Mouse (Mus musculus): ENCODE results near the gene Micall1.

The Micall1 gene

DNA sequence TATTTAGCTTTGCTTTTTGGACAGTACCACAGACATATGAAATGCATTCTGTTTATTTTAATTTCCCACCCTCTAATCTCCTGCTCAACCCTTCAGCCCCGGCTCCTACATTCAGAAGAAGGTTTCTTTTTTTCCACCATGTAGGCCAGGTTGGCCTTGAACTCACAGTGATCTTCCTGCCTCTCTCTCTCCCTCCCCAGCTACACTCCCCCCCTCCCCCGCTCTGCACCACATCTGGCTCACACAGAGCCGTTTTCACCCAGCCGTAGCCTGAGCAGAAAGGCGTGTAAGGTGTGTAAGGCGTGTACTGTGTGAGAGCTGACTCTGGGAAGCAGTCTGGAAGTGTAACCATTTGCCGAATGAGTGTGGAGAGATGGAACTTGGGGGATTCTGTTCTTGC, 20.6 kb downstream of the Micall1 start:
- in situ Hi-C loops (cut with MboI, MseI) = no loop called here

DNA sequence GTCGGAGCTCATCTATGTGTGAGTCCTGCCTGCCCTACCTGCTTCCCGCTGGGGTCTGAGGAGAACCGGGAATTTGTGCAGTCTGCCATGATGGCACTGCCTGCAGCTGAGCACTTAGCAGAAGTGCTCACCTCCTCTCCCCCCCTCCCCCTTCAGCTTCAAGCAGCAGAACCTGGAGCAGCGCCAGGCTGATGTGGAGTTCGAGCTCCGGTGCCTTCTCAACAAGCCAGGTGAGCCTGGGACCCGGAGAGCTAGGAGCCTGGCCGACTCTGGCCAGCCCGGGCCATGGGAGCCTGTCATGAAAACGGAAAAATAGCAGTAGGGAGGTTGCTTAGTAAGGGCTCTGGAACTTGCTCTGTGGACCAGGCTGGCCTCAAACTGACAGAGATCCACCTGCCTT, 22.1 kb downstream of the Micall1 start:
- in situ Hi-C loops (cut with MboI, MseI) = no loop called here

DNA sequence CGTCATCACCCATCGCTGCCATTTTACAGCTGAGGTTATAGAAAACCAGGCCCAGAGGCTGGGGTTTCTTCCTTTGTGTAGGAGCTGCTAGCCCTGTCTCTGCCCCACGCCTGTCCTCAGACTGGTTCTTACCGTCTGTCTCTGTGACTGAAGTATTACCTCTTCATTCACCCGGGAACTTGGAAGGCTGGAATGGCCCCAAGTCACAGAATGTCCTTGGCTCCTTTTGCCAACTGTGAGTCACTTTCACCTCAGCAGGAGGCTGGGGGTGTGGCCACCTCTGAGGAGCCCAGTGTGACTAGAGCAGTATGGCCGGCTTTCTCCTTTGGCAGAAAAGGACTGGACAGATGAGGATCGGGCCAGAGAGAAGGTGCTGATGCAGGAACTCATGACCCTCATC, 22.7 kb downstream of the Micall1 start:
- in situ Hi-C loops (cut with MboI, MseI) = no loop called here

DNA sequence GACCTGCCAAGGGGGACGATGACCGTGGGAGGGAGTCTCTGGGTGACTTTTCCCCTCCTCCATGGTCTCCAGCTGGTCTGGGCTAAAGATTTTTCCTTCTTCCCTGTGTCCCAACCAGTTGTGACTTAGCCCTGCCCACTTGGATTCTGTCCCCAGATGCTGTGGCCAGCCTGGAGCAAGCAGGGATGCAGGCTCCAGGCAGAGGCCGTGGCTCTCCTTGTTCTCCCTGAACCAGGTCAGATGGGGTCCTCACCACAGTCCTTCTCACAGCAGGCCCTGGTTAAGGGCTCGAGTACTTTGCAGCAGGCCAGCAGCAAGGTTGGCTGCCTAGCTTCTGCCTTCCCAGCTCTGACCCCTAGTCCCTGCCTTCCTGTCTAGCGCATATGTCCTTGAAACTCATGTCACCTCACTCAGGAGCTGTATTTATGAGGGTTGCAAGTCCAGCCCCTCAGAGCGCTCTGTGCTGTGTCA, 24.5 kb downstream of the Micall1 start:
- in situ Hi-C loops (cut with MboI, MseI) = no loop called here

DNA sequence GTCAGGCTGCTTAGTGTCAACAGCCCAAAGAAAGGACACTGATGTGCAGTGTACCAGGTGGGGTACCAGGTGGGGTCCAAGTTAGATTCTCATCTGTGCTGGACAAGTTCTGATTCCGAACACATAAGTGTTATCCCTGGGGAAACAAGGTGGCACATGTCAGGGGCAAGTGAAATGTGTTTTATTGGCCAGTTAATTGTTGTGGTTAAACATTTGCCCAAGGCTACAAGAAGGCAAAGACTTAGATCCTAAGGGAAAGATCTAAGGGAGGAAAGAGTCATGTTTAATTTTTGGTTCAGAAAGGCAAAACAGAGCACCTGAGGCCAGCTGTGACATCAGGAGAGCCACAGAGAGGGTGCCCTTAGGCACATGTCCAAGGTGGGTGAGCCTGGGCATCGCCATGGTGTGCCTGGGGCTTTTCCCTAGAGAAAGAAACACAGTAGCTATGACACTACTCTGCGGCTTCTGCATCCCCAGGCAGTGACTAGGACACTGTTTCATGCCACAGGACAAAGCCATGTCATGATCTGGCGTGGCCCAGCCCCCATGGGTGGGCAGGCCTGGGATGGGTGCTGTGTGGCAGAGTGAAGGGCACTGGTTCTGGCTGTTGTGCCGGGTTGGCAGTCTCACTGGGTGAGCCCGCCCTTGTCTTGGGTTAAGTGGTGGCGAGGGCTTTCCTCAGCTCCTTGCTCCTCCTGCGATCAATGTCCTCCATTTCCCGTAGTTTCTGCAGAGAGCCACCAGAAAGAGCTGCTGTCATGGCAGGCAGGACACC, 26.0 kb downstream of the Micall1 start:
- in situ Hi-C loops (cut with MboI, MseI) = no loop called here

DNA sequence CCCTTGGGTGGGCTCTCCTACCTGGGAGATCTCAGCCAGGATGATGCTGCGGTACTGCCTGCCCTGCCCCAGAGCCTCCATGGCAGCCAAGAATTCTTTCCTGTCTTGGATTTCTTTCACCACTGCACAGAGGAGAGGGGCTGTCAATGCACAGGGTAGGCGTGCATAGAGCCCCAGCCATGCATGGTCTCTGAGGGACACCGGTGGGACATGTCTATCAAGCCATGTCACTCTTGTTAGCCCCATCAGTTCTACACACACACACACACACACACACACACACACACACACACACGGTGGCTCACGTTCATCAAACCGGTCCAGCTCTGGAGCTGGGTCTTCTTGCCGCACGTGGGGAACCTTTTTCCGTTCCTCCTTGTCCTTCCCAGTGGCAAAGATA, 26.6 kb downstream of the Micall1 start:
- in situ Hi-C loops (cut with MboI, MseI) = no loop called here

DNA sequence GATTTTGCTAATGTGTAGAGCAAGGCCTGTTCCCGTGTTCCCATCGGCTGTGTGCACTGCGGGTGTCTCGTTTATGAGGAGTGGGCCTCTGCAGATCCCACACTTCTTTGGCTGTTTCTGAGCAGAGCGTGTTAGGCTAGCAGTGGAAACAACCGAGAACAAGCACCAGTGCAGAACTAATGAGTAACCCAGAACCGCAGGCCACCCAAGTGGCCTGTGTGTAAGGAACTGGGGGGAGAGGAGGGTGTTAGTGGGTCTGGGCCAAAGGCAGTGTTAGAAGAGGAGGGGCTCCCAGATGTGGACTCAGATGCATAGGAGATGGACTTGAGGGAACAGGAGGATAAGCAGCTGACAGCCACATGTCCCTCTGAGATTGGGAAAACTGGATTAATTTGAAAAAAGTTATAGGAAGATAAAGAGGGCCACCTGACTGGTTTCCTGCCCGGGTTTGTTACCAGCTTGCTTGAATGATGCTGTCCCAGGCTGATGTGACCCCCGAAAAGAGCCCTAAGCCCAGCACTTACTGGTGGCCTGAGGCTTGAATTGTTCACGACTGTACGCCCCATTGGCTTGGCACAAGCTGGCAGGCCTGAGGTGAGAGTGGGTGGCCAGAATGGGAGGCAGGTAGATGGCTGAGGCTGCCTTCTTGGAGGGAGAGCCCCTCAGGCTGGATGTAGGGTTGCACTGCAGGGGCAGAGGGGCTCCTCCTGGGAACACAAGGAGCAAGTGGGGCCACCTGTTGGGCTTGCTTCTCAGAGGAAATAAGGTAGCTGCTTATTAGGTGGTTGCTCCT, 27.3 kb downstream of the Micall1 start:
- in situ Hi-C loops (cut with MboI, MseI) = no loop called here

DNA sequence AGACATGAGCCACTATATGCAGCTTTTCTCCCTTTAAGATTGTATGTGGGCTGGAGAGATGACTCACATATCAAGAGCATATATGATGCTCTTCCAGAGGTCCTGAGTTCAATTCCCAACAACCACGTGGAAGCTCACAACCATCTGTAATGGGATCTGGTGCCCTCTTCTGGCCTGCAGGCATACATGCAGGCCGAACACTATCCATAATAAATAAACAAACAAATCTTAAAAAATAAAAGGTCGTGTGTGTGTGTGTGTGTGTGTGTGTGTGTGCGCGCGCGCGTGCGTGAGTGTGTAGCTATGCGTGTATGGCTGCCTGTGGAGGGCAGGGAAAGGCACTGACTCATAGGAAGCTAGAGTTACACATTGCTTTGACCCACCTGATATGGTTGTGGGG, 30.9 kb downstream of the Micall1 start:
- in situ Hi-C loops (cut with MboI, MseI) = no loop called here

DNA sequence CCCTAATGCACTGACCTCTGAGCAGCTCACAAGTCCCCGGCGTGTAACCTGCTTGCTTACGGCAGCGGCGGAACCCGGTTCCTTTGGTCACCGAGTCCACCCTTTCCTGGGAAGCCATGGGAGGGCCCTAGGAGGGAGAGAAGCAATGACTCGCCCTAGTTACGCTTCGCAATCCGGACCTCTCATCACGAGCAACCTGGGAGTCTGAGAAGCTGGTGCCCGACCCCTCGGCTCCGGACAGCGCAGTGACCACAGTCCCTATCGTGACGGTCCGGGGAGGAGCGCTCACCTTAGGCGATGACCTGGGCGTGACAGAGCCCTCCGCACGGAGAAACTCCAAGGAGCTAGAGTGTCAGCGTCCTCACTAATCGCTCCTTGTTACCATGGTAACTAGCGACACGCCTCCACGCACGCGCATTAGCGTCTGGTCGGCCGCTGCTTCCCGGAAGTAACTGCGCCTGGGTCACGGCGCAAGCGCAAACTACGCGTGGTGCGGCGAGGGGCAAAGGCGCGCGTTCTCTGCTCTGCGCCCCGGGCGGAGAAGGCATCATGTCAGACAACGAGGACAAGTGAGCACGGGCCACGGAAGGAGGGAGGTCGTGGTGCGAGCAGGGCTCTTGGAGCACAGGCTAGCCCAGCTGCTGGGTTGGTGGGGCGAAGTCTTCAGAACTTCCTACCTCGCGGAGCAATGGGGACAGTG, 32.3 kb downstream of the Micall1 start, which contains the start of the genes Polr2f and 1700088E04Rik:
TSS of gene Polr2f (plus strand) at position 144 of the 700 bp plus-strand sequence.
TSS of gene 1700088E04Rik (minus strand) at position 388 of the 700 bp plus-strand sequence.
- in situ Hi-C loops (cut with MboI, MseI) = no loop called here

DNA sequence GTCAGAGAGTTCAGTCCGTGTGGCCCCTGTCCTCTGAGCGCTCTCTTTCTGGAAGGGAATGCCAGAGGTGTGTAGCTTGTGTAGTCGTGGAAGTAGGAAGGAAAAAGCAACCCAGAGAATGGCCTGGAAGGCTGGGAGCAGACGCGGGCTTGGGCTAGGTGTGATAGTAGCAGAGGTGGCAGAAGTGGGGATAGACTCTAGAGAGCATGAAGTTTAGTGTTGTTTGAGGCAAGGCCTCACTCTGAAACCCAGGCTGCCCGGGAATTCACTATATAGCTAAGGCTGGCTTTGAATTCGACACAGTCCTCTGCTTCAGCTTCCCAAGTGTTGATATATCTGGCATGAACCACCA, 32.8 kb downstream of the Micall1 start:
- in situ Hi-C loops (cut with MboI, MseI) = no loop called here

DNA sequence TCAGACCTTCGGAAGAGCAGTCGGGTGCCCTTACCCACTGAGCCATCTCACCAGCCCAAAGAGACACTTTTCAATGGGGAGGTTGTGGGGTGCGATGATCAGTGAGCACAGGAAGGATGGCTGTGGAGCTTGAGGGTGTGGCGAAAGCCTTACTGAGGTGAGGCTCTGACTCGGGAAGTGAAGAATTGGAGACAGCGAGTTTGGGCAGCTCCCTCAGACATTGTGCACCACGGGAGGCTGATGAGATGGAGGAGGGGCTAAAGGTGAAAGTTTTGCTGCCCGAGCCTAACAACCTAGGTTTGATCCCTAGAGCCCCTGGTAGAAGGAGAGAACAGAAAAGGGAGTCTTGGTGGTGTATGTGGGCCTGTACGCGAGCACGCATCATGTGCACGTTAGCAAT, 34.6 kb downstream of the Micall1 start:
- in situ Hi-C loops (cut with MboI, MseI) = no loop called here

DNA sequence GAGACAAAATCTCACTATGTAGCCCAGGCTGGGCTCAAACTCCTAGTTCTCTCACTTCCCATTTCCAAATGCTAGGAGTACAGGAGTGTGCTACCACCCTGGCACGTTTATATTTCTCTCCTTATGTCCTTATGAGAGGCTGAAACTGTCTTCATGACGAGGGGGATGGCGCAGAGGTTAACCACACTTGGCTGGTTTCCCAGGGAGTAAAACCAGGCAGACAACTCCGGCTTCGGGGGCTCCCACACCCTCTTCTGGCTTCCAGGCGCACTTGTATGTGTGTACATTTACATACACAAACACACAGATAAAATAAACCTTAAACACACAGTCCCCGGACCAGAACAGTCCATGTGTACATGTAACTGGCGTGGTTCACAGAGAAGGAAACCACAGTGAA, 35.3 kb downstream of the Micall1 start:
- in situ Hi-C loops (cut with MboI, MseI) = no loop called here

DNA sequence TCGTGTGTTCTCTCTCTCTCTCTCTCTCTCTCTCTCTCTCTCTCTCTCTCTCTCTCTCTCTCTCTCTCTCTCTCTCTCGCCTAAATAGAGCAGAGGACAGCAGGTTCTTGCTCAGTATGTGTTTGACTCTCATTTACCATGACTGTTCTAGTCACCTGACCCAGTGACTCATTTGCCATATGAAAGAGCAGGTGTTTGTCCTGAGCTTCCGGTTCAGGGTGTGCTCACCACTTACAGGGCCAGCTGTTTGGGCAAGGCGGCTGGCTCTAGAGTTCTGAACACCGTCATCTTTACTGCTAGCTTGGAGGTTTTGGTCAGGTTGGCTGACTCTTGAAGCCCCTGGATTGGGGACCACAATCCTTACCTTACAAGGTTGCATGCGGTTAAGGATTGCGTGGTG, 36.8 kb downstream of the Micall1 start:
- in situ Hi-C loops (cut with MboI, MseI) = no loop called here

DNA sequence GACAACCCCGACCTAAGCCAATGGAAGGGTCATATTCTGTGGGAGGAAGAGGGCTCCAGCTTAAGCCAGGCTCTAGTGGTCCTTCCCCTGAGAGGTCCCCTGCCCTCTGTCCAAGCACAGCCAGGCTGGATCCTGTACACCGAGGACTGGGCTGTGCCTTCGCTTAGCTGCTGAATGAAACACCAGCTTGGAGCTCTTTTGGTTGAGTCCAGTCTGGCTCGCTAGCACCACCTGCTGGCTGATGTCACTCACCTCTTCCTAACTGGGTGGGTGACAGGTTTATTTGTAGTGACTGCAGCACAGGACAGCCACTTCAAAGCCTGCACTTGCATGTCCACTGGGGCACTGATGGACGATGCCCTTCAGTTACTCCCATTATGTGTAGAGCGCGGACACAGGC, 39.8 kb downstream of the Micall1 start:
- in situ Hi-C loops (cut with MboI, MseI) = no loop called here

DNA sequence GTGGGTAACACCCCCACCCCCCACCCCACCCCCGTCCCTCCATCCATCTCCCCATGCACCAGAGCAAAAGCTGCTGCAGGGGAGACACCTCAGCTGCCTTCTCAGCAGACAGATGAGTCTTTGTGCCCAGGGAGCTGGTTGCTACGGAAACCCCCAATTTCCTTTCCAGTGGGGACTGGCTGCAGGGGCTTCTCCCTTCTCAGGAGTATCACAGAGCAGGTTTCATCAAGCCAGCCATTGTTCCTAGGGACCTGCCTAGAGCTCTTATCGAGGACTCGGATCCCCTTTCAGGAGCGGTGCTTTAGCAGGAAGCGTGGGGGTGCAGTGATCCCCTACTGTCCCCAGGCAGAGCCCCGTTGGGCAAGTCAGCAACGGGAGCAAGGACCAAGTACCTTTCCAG, 43.2 kb downstream of the Micall1 start:
- in situ Hi-C loops (cut with MboI, MseI) = no loop called here

DNA sequence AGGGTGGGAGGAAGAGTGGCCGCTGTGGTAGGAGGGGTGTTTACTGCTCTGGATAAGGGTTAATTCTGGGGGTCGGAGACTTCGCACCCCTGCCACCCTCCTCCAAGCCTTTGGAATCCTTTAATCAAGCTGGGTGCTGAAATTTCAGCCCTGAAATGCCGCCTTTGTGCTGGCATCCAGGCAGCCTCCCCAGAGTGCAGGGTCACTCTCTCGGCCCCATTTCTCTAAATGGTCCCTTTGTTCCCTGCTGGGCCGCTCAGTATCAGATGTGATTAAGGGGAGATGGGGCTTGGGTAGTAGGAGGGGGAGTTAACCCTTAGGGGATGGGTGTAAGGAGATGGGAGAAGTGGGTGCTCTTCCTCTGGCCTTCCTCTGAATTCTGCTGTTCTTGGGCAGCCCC, 44.0 kb downstream of the Micall1 start:
- in situ Hi-C loops (cut with MboI, MseI) = no loop called here

DNA sequence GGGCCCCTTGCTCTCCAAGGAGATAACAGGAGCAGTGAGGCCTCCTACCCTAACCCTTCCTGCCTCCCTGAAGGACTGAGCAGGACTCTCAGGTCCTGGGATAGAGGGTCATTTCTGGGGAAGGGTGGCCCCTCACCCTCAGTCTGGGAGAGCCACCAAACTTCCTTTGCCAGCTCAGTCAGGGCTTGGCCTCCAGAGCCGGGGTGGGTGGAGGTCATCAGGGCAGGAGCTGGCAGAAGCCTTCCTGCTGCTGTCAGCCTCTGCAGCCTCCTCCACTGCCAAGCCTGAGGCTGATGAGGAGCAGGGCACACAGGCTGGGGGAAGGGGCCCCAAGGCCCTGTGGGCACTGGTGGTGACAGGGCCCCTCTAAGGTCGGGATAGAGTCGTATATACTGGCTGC, 46.9 kb downstream of the Micall1 start:
- in situ Hi-C loops (cut with MboI, MseI) = no loop called here

DNA sequence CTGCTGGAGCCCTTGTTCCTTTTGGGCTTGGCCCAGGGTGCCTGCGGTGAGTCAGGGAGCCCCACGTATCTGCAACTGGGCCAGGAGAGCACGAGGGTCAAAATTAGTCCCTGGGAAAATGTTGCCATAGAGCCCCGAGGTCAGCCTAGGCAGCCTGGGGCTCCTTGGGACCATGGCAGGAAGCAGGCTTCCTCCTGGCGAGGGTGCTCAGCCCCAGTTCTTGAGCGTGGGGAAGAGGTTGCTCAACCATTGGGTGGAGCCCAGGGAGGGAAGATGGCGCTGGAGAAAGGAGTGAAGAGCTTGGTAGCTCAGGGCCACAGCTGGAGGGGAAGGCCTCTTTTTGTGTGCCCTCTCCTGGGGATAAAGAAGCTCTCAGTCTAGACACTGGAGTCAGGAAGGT, 53.6 kb downstream of the Micall1 start:
- in situ Hi-C loops (cut with MboI, MseI) = no loop called here

DNA sequence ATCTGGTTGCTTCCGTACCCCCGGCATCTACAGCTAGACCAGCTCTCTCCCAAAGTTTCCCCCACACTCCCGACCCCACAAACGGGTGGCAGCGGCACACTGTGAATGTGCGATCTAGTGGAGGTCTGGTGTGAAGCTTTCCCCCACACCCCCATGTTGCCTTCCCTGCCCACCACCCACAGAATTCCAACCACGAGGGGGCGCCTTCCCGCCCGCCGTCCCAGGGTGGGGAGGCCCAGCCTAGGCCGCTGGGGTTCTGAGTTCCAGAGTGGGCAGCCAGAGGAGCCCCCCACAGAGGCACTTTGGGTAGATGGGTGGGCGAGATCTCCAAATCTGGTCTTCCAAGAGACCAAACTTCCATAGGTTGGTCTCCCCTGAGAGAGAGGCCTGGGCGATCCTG, 54.1 kb downstream of the Micall1 start:
- in situ Hi-C loops (cut with MboI, MseI) = no loop called here

DNA sequence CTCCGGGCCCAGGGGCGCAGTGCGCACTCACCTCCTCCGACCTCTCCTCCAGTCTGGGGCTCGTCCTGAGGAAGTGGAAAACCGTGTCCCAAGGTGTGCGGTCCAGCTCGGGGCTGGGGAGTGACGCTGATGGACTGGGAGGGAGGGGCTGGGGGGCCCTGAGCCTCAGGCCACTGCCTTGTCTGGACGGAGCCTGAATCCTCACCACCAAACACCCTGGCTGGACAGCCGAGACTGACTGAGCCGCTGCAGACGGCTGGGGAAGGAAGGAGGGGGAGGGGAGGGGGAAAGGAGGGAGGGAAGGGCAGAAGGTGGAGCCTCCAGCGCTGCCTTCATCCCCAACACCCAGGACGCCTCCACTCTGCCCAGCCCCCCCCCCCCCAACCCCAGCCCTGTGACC, 55.6 kb downstream of the Micall1 start:
- in situ Hi-C loops (cut with MboI, MseI) = no loop called here

DNA sequence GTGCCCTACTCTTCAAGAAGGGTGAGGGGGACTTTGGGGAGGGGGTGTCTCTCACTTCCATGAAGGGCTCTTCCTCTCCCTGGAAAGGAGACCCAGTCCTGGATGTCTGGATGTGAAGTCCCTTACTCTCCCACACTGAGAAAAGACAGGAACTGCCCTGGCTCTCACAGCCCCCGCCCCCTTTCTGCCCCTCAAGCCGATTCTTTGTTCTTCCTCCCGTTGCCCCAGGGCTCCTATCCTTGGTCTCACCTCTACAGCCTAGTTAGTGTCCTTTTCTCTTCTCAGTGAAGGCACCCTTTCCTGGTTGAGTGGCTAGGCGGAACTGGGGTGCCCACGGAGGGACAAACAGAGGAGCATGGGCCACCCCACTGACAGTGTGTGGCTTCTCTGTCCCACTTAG, 56.4 kb downstream of the Micall1 start, which contains the start of gene Sox10:
TSS of gene Sox10 (minus strand) at position 101 of the 400 bp plus-strand sequence.
- in situ Hi-C loops (cut with MboI, MseI) = no loop called here

DNA sequence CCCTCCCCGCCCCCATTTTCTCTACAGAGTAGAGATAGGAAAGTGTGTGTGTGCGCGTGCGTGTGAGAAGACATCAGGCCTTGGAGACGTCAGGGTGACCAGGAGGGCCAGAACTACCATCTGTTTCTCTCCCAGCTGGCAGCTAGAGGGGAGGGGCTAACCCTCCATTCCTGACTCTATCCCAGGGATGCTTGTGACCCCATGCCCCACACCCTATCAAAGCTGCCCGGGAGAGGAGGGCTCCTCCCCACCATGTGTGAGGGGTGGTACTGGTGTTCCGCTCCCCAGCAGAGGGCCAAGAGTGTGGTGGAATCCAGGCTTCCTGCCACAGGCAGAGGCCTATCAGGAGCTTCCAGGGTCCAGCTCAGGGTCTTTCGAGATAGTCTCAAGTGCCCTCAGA, 58.0 kb downstream of the Micall1 start:
- in situ Hi-C loops (cut with MboI, MseI) = no loop called here
